Mouse (Mus musculus): ENCODE results near the gene Ralgapa2.
A peak's percentile ranks its signal among the peaks of the same experiment; 100 is the strongest.
"Not testable (repeated sequence)": the region's sequence is repeated elsewhere in the genome, so short reads cannot be mapped to it uniquely, and the experiment has no call there.

Gene Ralgapa2

GRCm38 (mm10) chr2:146498298-146498697, 13.8 kb downstream of the Ralgapa2 start:
- no peak for DNase-seq (ENCODE audit: low spot score in 2 of 2)

- DNase-seq (ENCODE audit: low spot score in 2 of 2): no peak
These were observed 15.1 kb downstream of the Ralgapa2 start for GRCm38 (mm10) chr2:146496995-146497394.

GRCm38 (mm10) chr2:146495781-146496180, 16.4 kb downstream of the Ralgapa2 start:
- DNase-seq (ENCODE audit: low spot score in 2 of 2): no peak

GRCm38 (mm10) chr2:146493354-146493946, 18.7 kb downstream of the Ralgapa2 start:
- DNase-seq (ENCODE audit: low spot score in 2 of 2): no peak

- DNase-seq (ENCODE audit: low spot score in 2 of 2): no peak
These were observed 20.1 kb downstream of the Ralgapa2 start for GRCm38 (mm10) chr2:146491830-146492610.

GRCm38 (mm10) chr2:146490926-146491325, 21.2 kb downstream of the Ralgapa2 start:
- no peak for DNase-seq (ENCODE audit: low spot score in 2 of 2)

- DNase-seq (ENCODE audit: low spot score in 2 of 2): no peak
These were observed 23.9 kb downstream of the Ralgapa2 start for GRCm38 (mm10) chr2:146488291-146488690.

- DNase-seq (ENCODE audit: low spot score in 2 of 2): no peak
These were observed 29.3 kb downstream of the Ralgapa2 start for GRCm38 (mm10) chr2:146482859-146483258.

GRCm38 (mm10) chr2:146477491-146477890, 34.7 kb downstream of the Ralgapa2 start:
- no peak for DNase-seq (ENCODE audit: low spot score in 2 of 2)

- no peak for DNase-seq (ENCODE audit: low spot score in 2 of 2)
These were observed 35.6 kb downstream of the Ralgapa2 start for GRCm38 (mm10) chr2:146476428-146476972.

GRCm38 (mm10) chr2:146476001-146476400, 36.1 kb downstream of the Ralgapa2 start:
- DNase-seq (ENCODE audit: low spot score in 2 of 2): no peak

GRCm38 (mm10) chr2:146470947-146471346, 41.2 kb downstream of the Ralgapa2 start:
- peak; percentile 54 to 69 for DNase-seq (ENCODE audit: low spot score in 2 of 2)

GRCm38 (mm10) chr2:146469707-146470420, 42.3 kb downstream of the Ralgapa2 start:
- no peak for DNase-seq (ENCODE audit: low spot score in 2 of 2)

- no peak for DNase-seq (ENCODE audit: low spot score in 2 of 2)
These were observed 43.2 kb downstream of the Ralgapa2 start for GRCm38 (mm10) chr2:146468898-146469297.

GRCm38 (mm10) chr2:146468016-146468415, 44.1 kb downstream of the Ralgapa2 start:
- no peak for DNase-seq (ENCODE audit: low spot score in 2 of 2)

- not testable (repeated sequence) for DNase-seq (ENCODE audit: low spot score in 2 of 2)
These were observed 45.3 kb downstream of the Ralgapa2 start for GRCm38 (mm10) chr2:146466811-146467210.

- no peak for DNase-seq (ENCODE audit: low spot score in 2 of 2)
These were observed 54.6 kb downstream of the Ralgapa2 start for GRCm38 (mm10) chr2:146457494-146457893.

- DNase-seq (ENCODE audit: low spot score in 2 of 2): no peak
These were observed 55.5 kb downstream of the Ralgapa2 start for GRCm38 (mm10) chr2:146456612-146457011.

- no peak for DNase-seq (ENCODE audit: low spot score in 2 of 2)
These were observed 56.1 kb downstream of the Ralgapa2 start for GRCm38 (mm10) chr2:146456062-146456461.

- no peak for DNase-seq (ENCODE audit: low spot score in 2 of 2)
These were observed 68.1 kb downstream of the Ralgapa2 start for GRCm38 (mm10) chr2:146444009-146444408.

- no peak for DNase-seq (ENCODE audit: low spot score in 2 of 2)
These were observed 68.8 kb downstream of the Ralgapa2 start for GRCm38 (mm10) chr2:146443291-146443875.

GRCm38 (mm10) chr2:146441711-146442110, 70.4 kb downstream of the Ralgapa2 start:
- DNase-seq (ENCODE audit: low spot score in 2 of 2): no peak
